Mouse (Mus musculus): ENCODE results near the gene Ccdc9. TPM values are rescaled to one million over a fixed set of nuclear protein-coding genes. Genes with fewer than 3 reads are reported as not detected.
A peak's percentile ranks its signal among the peaks of the same experiment; 100 is the strongest.

The Ccdc9 gene
- total and polyA plus RNA-seq, 3 experiments = 32.0 to 81.0 (median 47.6) TPM

- in situ Hi-C loops (cut with MboI; ENCODE audit: low pct_ligation_motif_present, low pct_unique_long_range_greater_than_20kb, low sequenced_read_pairs) = loop anchor here (25.0 kb wide), 1 partner anchor 201 kb away; the partner anchor contains the start of gene Zfp541
- dilution Hi-C loops (cut with MboI; ENCODE audit: extremely low pct_ligation_motif_present, extremely low pct_unique_long_range_greater_than_20kb, low sequenced_read_pairs) = no loop called here
- H3K4me3 ChIP-seq (replicated peaks in 1 of 3; ENCODE audit: low read depth in 2 of 3, low read length in 2 of 3, poor library complexity in 1 of 3) = no peak overlapping the region
- no peak overlapping the region for H3K9ac ChIP-seq (ENCODE audit: insufficient read depth, low read depth)
- no peak overlapping the region for H3K4me2 ChIP-seq (ENCODE audit: insufficient read depth, low read depth, poor library complexity, severe bottlenecking)
- no peaks in the 10 kb centered on the region for H3K9me3 ChIP-seq (replicated peaks; ENCODE audit: low read length)
- H3K27me3 ChIP-seq (replicated peaks) = no peaks in the 10 kb centered on the region
- no peaks in the 10 kb centered on the region for H3K79me2 ChIP-seq (replicated peaks; ENCODE audit: control insufficient read depth, extremely low read depth, insufficient read depth, poor library complexity, severe bottlenecking)
- H3K27ac ChIP-seq (ENCODE audit: insufficient read depth, low read depth) = no peak overlapping the region
- DNase-seq (ENCODE audit: extremely low read depth) = peak; percentile 87
- TF ChIP-seq SMC3 (IDR thresholded peaks at IDR 0.05; ENCODE audit: low read depth, low read length) (peak; percentile 87), ZNF384 (IDR thresholded peaks at IDR 0.05; ENCODE audit: low read depth, low read length) (peak; percentile 6), ELF1 (IDR thresholded peaks at IDR 0.05; ENCODE audit: low read depth, low read length) (no peak), IRF4 (IDR thresholded peaks at IDR 0.05; ENCODE audit: low read depth, low read length) (0 out of 2 replicates have a peak, but pooled peaks have one; percentile 25), CTCF (conservative IDR thresholded peaks at IDR 0.05 in 1 of 2, IDR thresholded peaks at IDR 0.05 in 1 of 2; ENCODE audit: low read depth in 2 of 2, low read length in 2 of 2) (peak; percentile 67 to 90), RAD21 (IDR thresholded peaks at IDR 0.05; ENCODE audit: low read depth, low read length) (peak; percentile 82), POLR2AphosphoS2 (IDR thresholded peaks at IDR 0.05; ENCODE audit: low read depth, low read length) (no peak), MAZ (IDR thresholded peaks at IDR 0.05; ENCODE audit: low read depth, low read length) (0 out of 2 replicates have a peak, but pooled peaks have one; percentile 58), ZC3H11A (IDR thresholded peaks at IDR 0.05; ENCODE audit: low read depth, low read length) (peak; percentile 15; the same call in 1 of the 2 replicates)
- peaks cover 4 to 9% of the 10 kb centered on the region in 2 experiments; a peak in 3 of 4 replicates for H3K4me1 ChIP-seq (ENCODE audit: control insufficient read depth in 1 of 2, insufficient read depth in 2 of 2)
- H3K36me3 ChIP-seq (replicated peaks in 1 of 2; ENCODE audit: control insufficient read depth in 1 of 2, insufficient read depth in 1 of 2, low read length in 1 of 2) = no peaks in the 10 kb centered on the region
Measured at GRCm38 (mm10) chr7:16263015-16263787, 23.4 kb downstream of the Ccdc9 start.

- in situ Hi-C loops (cut with MboI; ENCODE audit: low pct_ligation_motif_present, low pct_unique_long_range_greater_than_20kb, low sequenced_read_pairs) (loop anchor here (25.0 kb wide), 1 partner anchor 199 kb away; the partner anchor contains the start of gene Zfp541), dilution Hi-C loops (cut with MboI; ENCODE audit: extremely low pct_ligation_motif_present, extremely low pct_unique_long_range_greater_than_20kb, low sequenced_read_pairs) (no loop called here)
- Histone ChIP-seq H3K4me1 (ENCODE audit: control insufficient read depth in 1 of 2, insufficient read depth in 2 of 2) (peaks cover 4 to 16% of the 10 kb centered on the region in 2 experiments; a peak in 3 of 4 replicates), H3K4me2 (ENCODE audit: insufficient read depth, low read depth, poor library complexity, severe bottlenecking) (no peak overlapping the region), H3K79me2 (replicated peaks; ENCODE audit: control insufficient read depth, extremely low read depth, insufficient read depth, poor library complexity, severe bottlenecking) (no peaks in the 10 kb centered on the region), H3K4me3 (replicated peaks in 1 of 3; ENCODE audit: low read depth in 2 of 3, low read length in 2 of 3, poor library complexity in 1 of 3) (no peak overlapping the region), H3K27ac (ENCODE audit: insufficient read depth, low read depth) (no peak overlapping the region), H3K9me3 (replicated peaks; ENCODE audit: low read length) (no peaks in the 10 kb centered on the region), H3K36me3 (replicated peaks in 1 of 2; ENCODE audit: control insufficient read depth in 1 of 2, insufficient read depth in 1 of 2, low read length in 1 of 2) (no peaks in the 10 kb centered on the region), H3K27me3 (replicated peaks) (no peaks in the 10 kb centered on the region), H3K9ac (ENCODE audit: insufficient read depth, low read depth) (no peak overlapping the region)
- DNase-seq (ENCODE audit: extremely low read depth) = no peak
- TF ChIP-seq USF2 (conservative IDR thresholded peaks at IDR 0.05; ENCODE audit: low read depth, low read length) (no peak), TBP (conservative IDR thresholded peaks at IDR 0.05; ENCODE audit: low read depth, low read length) (no peak), UBTF (IDR thresholded peaks at IDR 0.05; ENCODE audit: low read depth, low read length) (no peak), IRF4 (IDR thresholded peaks at IDR 0.05; ENCODE audit: low read depth, low read length) (no peak), MAFK (IDR thresholded peaks at IDR 0.05; ENCODE audit: insufficient replicate concordance, low read length) (no peak), MAZ (IDR thresholded peaks at IDR 0.05; ENCODE audit: low read depth, low read length) (no peak), ETS1 (conservative IDR thresholded peaks at IDR 0.05; ENCODE audit: low read depth, low read length) (no peak), ZC3H11A (IDR thresholded peaks at IDR 0.05; ENCODE audit: low read depth, low read length) (no peak), MAX (IDR thresholded peaks at IDR 0.05; ENCODE audit: low read length) (no peak), POLR2AphosphoS2 (IDR thresholded peaks at IDR 0.05; ENCODE audit: low read depth, low read length) (no peak), MEF2A (IDR thresholded peaks at IDR 0.05; ENCODE audit: borderline replicate concordance, low read depth, low read length) (no peak), HCFC1 (IDR thresholded peaks at IDR 0.05; ENCODE audit: low read depth, low read length) (no peak), CTCF (conservative IDR thresholded peaks at IDR 0.05 in 1 of 2, IDR thresholded peaks at IDR 0.05 in 1 of 2; ENCODE audit: low read depth in 2 of 2, low read length in 2 of 2) (no peak), SMC3 (IDR thresholded peaks at IDR 0.05; ENCODE audit: low read depth, low read length) (no peak), POLR2A (IDR thresholded peaks at IDR 0.05; ENCODE audit: low read depth, low read length) (no peak), SIN3A (IDR thresholded peaks at IDR 0.05; ENCODE audit: low read length) (no peak), TCF12 (IDR thresholded peaks at IDR 0.05; ENCODE audit: low read depth, low read length) (no peak)
Measured at GRCm38 (mm10) chr7:16261097-16261496, 25.5 kb downstream of the Ccdc9 start.
